Mouse (Mus musculus) heart, adult 2 months (tissue): ENCODE data around the gene Nanos3.

Experiments used
- CTCF ChIP-seq: fragments of 200-600 bp; IDR thresholded peaks from 2 replicates; pipeline ENCODE4 v1.8.1; 2022; ENCODE audit warnings: antibody characterized with exemption, mild to moderate bottlenecking, moderate library complexity
- EP300 ChIP-seq: fragments of 200-500 bp; IDR thresholded peaks from 2 replicates; pipeline ENCODE4 v1.6.1; 2011; ENCODE audit warnings: low read depth, low read length, control low read depth; ENCODE audit not compliant: insufficient read depth

- peak; percentile 52; the same call in 1 of the 2 replicates for TF ChIP-seq EP300
- TF ChIP-seq CTCF = no peak
These were observed 7.5 kb upstream of the Nanos3 start for GRCm38 (mm10) chr8:84192555-84192954.
